Mouse (Mus musculus) gastrocnemius, postnatal 36 days (tissue): ENCODE data around the gene Swsap1. TPM values are rescaled to one million over a fixed set of nuclear protein-coding genes. Genes with fewer than 3 reads are reported as not detected.

ENCODE experiments used
- DNase-seq, 2 experiments: peaks; one replicate each; pipeline ENCODE4 v3.0.0; 2022
- intact Hi-C: fragments of 180-260 bp; cut with DNase I; formaldehyde crosslinking; loops from one replicate; pipeline ENCODE4 v1.15.1; 2025
- total RNA-seq, 2 experiments: library from RNA; stranded (reverse); gene quantifications; 2 replicates each; pipeline ENCODE4 v1.2.3; 2021

The Swsap1 gene
- total RNA-seq, 2 experiments from 2014 or later: 1.4 to 2.2 TPM

- no peak for DNase-seq
- intact Hi-C loops: no loop called here
Measured at GRCm38 (mm10) chr9:21934021-21934420, 21.5 kb upstream of the Swsap1 start.

GRCm38 (mm10) chr9:21935466-21936131 lies 20.0 kb upstream of the Swsap1 start:
- no peak for DNase-seq
- intact Hi-C loops: no loop called here

- DNase-seq: peak; percentile 86 to 92
- intact Hi-C loops: no loop called here
Measured at GRCm38 (mm10) chr9:21936692-21937570, 18.6 kb upstream of the Swsap1 start, which contains the start of gene Plppr2. Gene Plppr2, plus strand, starts transcription at chr9:21937033.

- intact Hi-C loops: no loop called here
- DNase-seq: no peak
Measured at GRCm38 (mm10) chr9:21937711-21938175, 17.8 kb upstream of the Swsap1 start.

- DNase-seq: no peak
- intact Hi-C loops: no loop called here
Measured at GRCm38 (mm10) chr9:21938234-21938855, 17.2 kb upstream of the Swsap1 start.

GRCm38 (mm10) chr9:21943046-21943445 lies 12.5 kb upstream of the Swsap1 start:
- intact Hi-C loops: no loop called here

GRCm38 (mm10) chr9:21943638-21944037 lies 11.9 kb upstream of the Swsap1 start:
- intact Hi-C loops: no loop called here
- no peak for DNase-seq

More at GRCm38 (mm10) chr9:21943046-21943445, 12.5 kb upstream of the Swsap1 start:
- no peak for DNase-seq

- intact Hi-C loops: no loop called here
- no peak for DNase-seq
Measured at GRCm38 (mm10) chr9:21944267-21944666, 11.3 kb upstream of the Swsap1 start.

- intact Hi-C loops: no loop called here
- no peak for DNase-seq
Measured at GRCm38 (mm10) chr9:21947540-21948130, 7.9 kb upstream of the Swsap1 start.

- intact Hi-C loops: no loop called here
- DNase-seq: no peak
Measured at GRCm38 (mm10) chr9:21948146-21948545, 7.4 kb upstream of the Swsap1 start.

- no peak for DNase-seq
- intact Hi-C loops: no loop called here
Measured at GRCm38 (mm10) chr9:21948790-21949189, 6.8 kb upstream of the Swsap1 start.

- intact Hi-C loops: no loop called here
- peak; percentile 56 to 68 for DNase-seq
Measured at GRCm38 (mm10) chr9:21950322-21950721, 5.2 kb upstream of the Swsap1 start.

GRCm38 (mm10) chr9:21951977-21952376 lies 3.6 kb upstream of the Swsap1 start:
- intact Hi-C loops: no loop called here
- DNase-seq: no peak

GRCm38 (mm10) chr9:21953600-21953999 lies 2.0 kb upstream of the Swsap1 start:
- intact Hi-C loops: no loop called here
- no peak for DNase-seq

GRCm38 (mm10) chr9:21954635-21955034 lies 920 bp upstream of the Swsap1 start:
- no peak for DNase-seq
- intact Hi-C loops: no loop called here

- DNase-seq: no peak
- intact Hi-C loops: no loop called here
Measured at GRCm38 (mm10) chr9:21955225-21955569, 358 bp upstream of the Swsap1 start.

- intact Hi-C loops: no loop called here
- no peak for DNase-seq
Measured at GRCm38 (mm10) chr9:21958372-21958771, 2.8 kb downstream of the Swsap1 start.

GRCm38 (mm10) chr9:21959244-21959643 lies 3.7 kb downstream of the Swsap1 start:
- DNase-seq: no peak
- intact Hi-C loops: no loop called here

GRCm38 (mm10) chr9:21960135-21960534 lies 4.6 kb downstream of the Swsap1 start:
- intact Hi-C loops: no loop called here
- no peak for DNase-seq

- intact Hi-C loops: no loop called here
- no peak for DNase-seq
Measured at GRCm38 (mm10) chr9:21960558-21961208, 5.1 kb downstream of the Swsap1 start.
